Comparison of ENCODE assay signal across 8 mouse cellular contexts in the genomic region with DNA sequence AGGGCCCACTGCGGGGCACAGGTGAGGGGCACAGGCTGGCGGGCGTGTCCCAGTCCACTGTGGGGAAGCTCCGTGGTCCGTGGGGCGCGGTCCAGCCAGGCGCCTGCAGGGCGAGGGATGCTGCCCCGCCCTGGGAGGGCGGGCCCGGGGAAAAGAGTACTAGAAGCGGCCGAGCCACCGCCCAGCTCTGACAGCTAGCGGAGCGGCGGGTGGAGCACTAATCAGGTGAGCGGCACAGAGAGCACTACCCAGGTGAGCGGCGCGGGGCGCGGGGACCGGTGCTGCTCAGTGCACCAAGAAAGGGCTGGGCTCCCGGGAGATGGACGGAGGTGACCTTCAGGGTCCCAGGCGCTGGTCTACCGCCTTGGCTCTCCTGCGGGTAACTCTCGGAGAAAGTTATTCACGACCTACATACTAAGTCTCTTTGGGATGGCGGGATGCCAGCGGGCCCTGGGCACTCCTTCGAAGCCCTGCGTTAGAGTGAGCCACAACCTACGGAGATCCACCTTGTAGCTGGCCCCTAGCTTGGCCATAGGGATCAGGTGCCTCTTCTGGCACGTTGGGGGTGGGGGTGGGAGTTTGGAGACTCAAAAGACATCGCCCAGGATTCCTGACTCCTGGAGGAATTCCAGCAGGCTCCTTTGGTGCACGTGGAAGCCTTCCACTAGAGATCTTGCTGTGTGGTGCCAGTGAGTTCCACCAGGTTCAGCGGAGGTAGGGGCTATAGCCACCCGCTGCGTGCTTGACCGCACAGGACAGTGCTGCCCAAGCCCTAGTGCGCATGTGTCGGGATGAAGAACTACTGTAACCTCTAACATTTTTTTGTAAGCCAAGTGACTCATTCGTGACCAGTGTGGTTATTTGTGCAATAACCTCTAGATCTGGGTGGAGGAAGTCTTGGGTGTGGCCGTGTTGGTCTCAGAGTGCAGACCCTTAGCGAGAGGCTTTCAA. TPM values are rescaled to one million over a fixed set of nuclear protein-coding genes. Genes with fewer than 3 reads are reported as not detected.
DNase-seq lines count a peak whose midpoint lies in the region; ATAC-seq lines count a peak whose summit lies in the region.

No protein-coding gene starts in this region.

- ATAC-seq in cerebellum, adult (ENCODE audit: insufficient number of reproducible peaks, low FRiP score, low TSS enrichment): 0 out of 2 replicates have a peak, but pooled peaks have one; percentile 31
- ATAC-seq in hindbrain, embryonic 16.5 days: peak; percentile 65
- peak; percentile 84 for ATAC-seq in liver, embryonic 12.5 days
- ATAC-seq in monocyte, adult 5-6 weeks (replicated peaks; ENCODE audit: insufficient number of reproducible peaks, low FRiP score, low TSS enrichment, poor library complexity, severe bottlenecking): peak; percentile 91

- H3K9ac ChIP-seq in hindbrain, embryonic 16.5 days (ENCODE audit: low read depth, low read length): peak overlapping the region; percentile 47
- H3K9ac ChIP-seq in liver, embryonic 12.5 days: peak overlapping the region; percentile 32; the same call in 1 of the 2 replicates

- DNase-seq in cerebellum, adult 11 months: no peak
- peak; percentile 61 for DNase-seq in adrenal gland, postnatal 25 days
- peak; percentile 21 to 27 for DNase-seq in gastrocnemius, adult 8-10 months (ENCODE audit: low spot score in 2 of 2)
- no peak for DNase-seq in frontal cortex, postnatal 36 days (ENCODE audit: low spot score in 2 of 2)

- peaks cover 7% of the 10 kb centered on the region for H3K4me1 ChIP-seq in hindbrain, embryonic 16.5 days (ENCODE audit: control insufficient read depth, insufficient read depth, low read depth, low read length)
- peaks cover 23% of the 10 kb centered on the region for H3K4me1 ChIP-seq in liver, embryonic 12.5 days

- H3K27ac ChIP-seq in hindbrain, embryonic 16.5 days (ENCODE audit: low read depth, low read length): no peak overlapping the region
- no peak overlapping the region for H3K27ac ChIP-seq in liver, embryonic 12.5 days

- no peaks in the 10 kb centered on the region for H3K9me3 ChIP-seq in hindbrain, embryonic 16.5 days (ENCODE audit: control insufficient read depth, low read length)
- no peaks in the 10 kb centered on the region for H3K9me3 ChIP-seq in liver, embryonic 12.5 days (replicated peaks)

- peaks cover 14% of the 10 kb centered on the region for H3K27me3 ChIP-seq in hindbrain, embryonic 16.5 days (replicated peaks; ENCODE audit: control insufficient read depth, insufficient read depth, low read length)
- peaks cover 61% of the 10 kb centered on the region for H3K27me3 ChIP-seq in liver, embryonic 12.5 days (replicated peaks)

- 17% methylated on average over 45 of the region's 49 CpGs for WGBS in hindbrain, embryonic 16.5 days
- 10% methylated on average over 45 of the region's 49 CpGs for WGBS in liver, embryonic 12.5 days (ENCODE audit: insufficient replicate concordance)

- no peaks in the 10 kb centered on the region for H3K36me3 ChIP-seq in hindbrain, embryonic 16.5 days (ENCODE audit: control insufficient read depth, insufficient read depth, low read length)
- no peaks in the 10 kb centered on the region for H3K36me3 ChIP-seq in liver, embryonic 12.5 days

- peak overlapping the region; percentile 79 for H3K4me2 ChIP-seq in hindbrain, embryonic 16.5 days (ENCODE audit: low read length)
- H3K4me2 ChIP-seq in liver, embryonic 12.5 days: peak overlapping the region; percentile 66

- H3K4me3 ChIP-seq in hindbrain, embryonic 16.5 days (ENCODE audit: low read length): peak overlapping the region; percentile 38
- peak overlapping the region; percentile 36 for H3K4me3 ChIP-seq in liver, embryonic 12.5 days

RNA-seq across cellular contexts. Expression of a gene that starts 6.5 kb away (rescaled TPM):
- 5.2 and 10.2 TPM in 2 replicates for total RNA-seq in adrenal gland, postnatal 25 days (2021)
- 1 to 10 TPM; 2.1 to 8.5 (median 4.6) TPM for total RNA-seq in gastrocnemius, adult 8-10 months (2022)
- polyA plus RNA-seq in hindbrain, embryonic 16.5 days (2015; fragmentation: Nextera tagmentation; extraction: Ambion mirVana): 4.0 and 4.7 TPM in 2 replicates
- 13.7 and 14.6 TPM in 2 replicates for polyA plus RNA-seq in liver, embryonic 12.5 days (2016; fragmentation: Nextera tagmentation; extraction: Ambion mirVana)
- total RNA-seq in monocyte, adult 5-6 weeks (2017): 98.5 to 263 TPM (median 189 TPM) in 3 replicates

RNA-seq across cellular contexts. Expression of a gene that starts 44.2 kb away (rescaled TPM):
- 5.6 and 6.0 TPM in 2 replicates for total RNA-seq in adrenal gland, postnatal 25 days (2021)
- not detected for total RNA-seq in gastrocnemius, adult 8-10 months (2022)
- 6.3 and 9.0 TPM in 2 replicates for polyA plus RNA-seq in hindbrain, embryonic 16.5 days (2015; fragmentation: Nextera tagmentation; extraction: Ambion mirVana)
- 68.0 and 73.9 TPM in 2 replicates for polyA plus RNA-seq in liver, embryonic 12.5 days (2016; fragmentation: Nextera tagmentation; extraction: Ambion mirVana)
- total RNA-seq in monocyte, adult 5-6 weeks (2017): 2.2 to 12.5 TPM (median 10.1 TPM) in 3 replicates

Comparison
In these comparisons a context has a peak if more than half of its experiments do, and no peak if none do; other contexts are left out.
1. ATAC-seq: peak in every context shown above with its lines; median percentile 91 in monocyte, adult 5-6 weeks; 84 in liver, embryonic 12.5 days; 65 in hindbrain, embryonic 16.5 days; 31 in cerebellum, adult.
2. DNase-seq: peak in adrenal gland, postnatal 25 days (single experiment) and gastrocnemius, adult 8-10 months (2 of 2); none in cerebellum, adult 11 months (single experiment) and frontal cortex, postnatal 36 days (0 of 2).